Mouse (Mus musculus) yolk sac, embryonic 10.5 days (tissue): ENCODE data around the gene Gm2016.
"Not testable (repeated sequence)": the region's sequence is repeated elsewhere in the genome, so short reads cannot be mapped to it uniquely, and the experiment has no call there.

Source experiments
- DNase-seq: peaks from one replicate; pipeline ENCODE4 v3.0.0-alpha.2; 2017; ENCODE audit warnings: low spot score

Gm2016 gene

GRCm38 (mm10) chr12:87873772-87874171 is at the start of gene Gm2016:
Gene Gm2016, plus strand, starts transcription at chr12:87874072.
- not testable (repeated sequence) for DNase-seq

- not testable (repeated sequence) for DNase-seq
These were observed 31.6 kb upstream of the Gm2016 start, which contains the start of gene Gm2001 for GRCm38 (mm10) chr12:87842239-87842638. Gene Gm2001, minus strand, starts transcription at chr12:87842339.

GRCm38 (mm10) chr12:87850657-87851056 is 23.2 kb upstream of the Gm2016 start:
- DNase-seq = not testable (repeated sequence)

GRCm38 (mm10) chr12:87856067-87856466 is 17.8 kb upstream of the Gm2016 start:
- not testable (repeated sequence) for DNase-seq

- DNase-seq = not testable (repeated sequence)
These were observed 11.9 kb upstream of the Gm2016 start for GRCm38 (mm10) chr12:87861740-87862692.

GRCm38 (mm10) chr12:87863638-87864037 is 10.2 kb upstream of the Gm2016 start:
- not testable (repeated sequence) for DNase-seq

GRCm38 (mm10) chr12:87864048-87864447 is 9.8 kb upstream of the Gm2016 start:
- not testable (repeated sequence) for DNase-seq

GRCm38 (mm10) chr12:87895070-87895469 is 21.2 kb downstream of the Gm2016 start, which contains the start of gene Gm2022:
Gene Gm2022, plus strand, starts transcription at chr12:87895370.
- not testable (repeated sequence) for DNase-seq

GRCm38 (mm10) chr12:87919721-87920120 is 45.8 kb downstream of the Gm2016 start, which contains the start of gene Gm2035:
Gene Gm2035, minus strand, starts transcription at chr12:87919857.
- not testable (repeated sequence) for DNase-seq
